Mouse (Mus musculus) yolk sac, embryonic 10.5 days (tissue): ENCODE results near the gene BC004004.
A peak's percentile ranks its signal among the peaks of the same experiment; 100 is the strongest.

Source experiments
- DNase-seq: peaks from one replicate; pipeline ENCODE4 v3.0.0-alpha.2; 2017; ENCODE audit warnings: low spot score

Gene BC004004

DNA sequence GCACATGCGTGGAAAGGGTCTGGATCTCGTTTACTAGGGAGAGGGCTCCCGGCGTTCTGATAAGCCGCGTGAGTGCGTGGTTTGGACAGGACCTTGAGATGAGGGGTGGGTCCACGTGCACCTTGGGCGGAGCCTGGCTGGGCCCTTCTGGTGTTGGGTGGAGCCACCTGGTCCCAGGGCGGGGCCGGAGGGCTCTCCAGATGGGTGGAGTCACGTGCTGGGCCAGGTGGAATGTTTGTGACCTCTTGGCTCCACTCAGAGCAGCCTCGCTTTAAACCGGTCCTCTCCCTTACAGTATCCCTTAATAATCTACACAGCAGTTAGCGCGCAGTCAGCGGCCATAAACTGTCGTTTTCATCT, 54.0 kb downstream of the BC004004 start:
- DNase-seq: peak; percentile 75

- no peak for DNase-seq
Observed at GRCm38 (mm10) chr17:29323625-29324024, 55.0 kb downstream of the BC004004 start.

GRCm38 (mm10) chr17:29325831-29326230, 57.2 kb downstream of the BC004004 start:
- DNase-seq: no peak

GRCm38 (mm10) chr17:29326531-29327529, 58.2 kb downstream of the BC004004 start:
- no peak for DNase-seq

DNA sequence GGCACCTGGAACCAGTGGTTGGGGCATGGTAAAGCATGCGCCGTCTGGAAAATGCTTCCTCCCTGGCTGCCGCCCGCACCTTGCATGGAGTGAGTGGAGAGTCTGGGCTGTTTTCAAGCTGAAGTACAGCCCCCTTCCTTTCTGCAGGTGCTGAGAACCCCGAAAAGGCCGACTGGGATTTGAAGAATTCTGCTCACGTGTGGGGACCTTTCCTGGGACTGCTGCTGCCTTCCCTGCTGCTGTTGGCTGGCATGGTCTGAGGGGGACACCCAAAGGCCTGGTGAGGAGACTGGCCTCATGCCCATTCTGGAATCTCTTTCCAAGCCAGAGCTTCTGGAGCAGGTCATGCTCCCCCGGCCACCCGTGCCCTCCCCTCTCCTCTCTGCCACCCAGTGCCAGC, 59.1 kb downstream of the BC004004 start:
- no peak for DNase-seq

DNA sequence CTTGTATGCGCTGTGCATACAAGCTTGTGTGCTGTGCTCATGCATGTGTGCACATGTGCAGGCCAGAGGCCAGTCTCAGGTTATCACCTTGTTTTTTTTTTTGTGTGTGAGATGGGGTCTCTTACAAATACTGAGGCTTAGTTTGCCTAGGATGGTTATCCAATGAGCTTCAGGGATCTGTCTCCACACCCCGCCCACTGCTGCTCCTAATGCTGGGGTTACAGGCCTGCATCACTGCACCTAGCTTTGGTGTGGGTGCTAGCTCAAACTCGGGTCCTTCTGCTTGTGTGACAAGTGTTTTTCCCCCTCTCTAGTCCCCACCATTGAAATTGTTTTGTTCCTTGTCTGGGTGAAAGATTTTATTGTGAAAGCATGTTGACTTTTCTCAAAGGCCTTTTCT, 61.6 kb downstream of the BC004004 start:
- no peak for DNase-seq

DNA sequence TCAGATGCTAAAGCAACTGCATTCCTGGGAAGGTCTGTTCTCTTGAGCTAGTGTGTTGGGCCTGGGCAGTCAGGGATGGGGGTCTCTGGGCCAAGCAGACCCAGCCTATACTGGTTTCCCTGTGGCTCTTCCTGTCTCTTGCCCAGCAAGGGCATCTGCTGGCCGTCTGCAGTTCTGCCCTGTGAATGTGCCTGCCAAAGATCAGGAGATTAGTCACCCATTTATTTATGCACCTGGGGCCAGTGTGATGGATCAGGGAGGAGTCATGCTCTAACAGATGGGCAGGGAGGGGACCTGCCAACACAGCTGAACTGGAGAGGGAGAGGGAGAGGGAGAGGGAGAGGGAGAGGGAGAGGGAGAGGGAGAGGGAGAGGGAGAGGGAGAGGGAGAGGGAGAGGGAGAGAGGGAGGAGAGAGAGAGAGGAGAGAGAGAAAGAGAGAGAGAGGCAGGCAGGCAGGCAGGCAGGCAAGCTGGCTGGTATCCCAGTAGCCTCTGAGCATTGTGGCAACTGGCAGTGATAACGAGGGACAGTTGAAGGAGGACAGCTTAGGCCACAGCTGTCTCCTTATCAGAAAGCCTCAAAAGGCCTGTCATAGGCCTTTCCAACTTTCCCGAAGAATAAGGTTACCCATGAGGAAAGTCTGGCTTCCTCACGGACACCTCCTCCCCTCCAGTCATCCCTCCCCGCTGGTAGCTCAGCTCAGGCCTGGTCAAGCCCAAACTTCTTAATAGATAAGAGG, 62.3 kb downstream of the BC004004 start:
- DNase-seq: no peak

- DNase-seq: no peak
Observed at GRCm38 (mm10) chr17:29332186-29332685, 63.6 kb downstream of the BC004004 start.

DNA sequence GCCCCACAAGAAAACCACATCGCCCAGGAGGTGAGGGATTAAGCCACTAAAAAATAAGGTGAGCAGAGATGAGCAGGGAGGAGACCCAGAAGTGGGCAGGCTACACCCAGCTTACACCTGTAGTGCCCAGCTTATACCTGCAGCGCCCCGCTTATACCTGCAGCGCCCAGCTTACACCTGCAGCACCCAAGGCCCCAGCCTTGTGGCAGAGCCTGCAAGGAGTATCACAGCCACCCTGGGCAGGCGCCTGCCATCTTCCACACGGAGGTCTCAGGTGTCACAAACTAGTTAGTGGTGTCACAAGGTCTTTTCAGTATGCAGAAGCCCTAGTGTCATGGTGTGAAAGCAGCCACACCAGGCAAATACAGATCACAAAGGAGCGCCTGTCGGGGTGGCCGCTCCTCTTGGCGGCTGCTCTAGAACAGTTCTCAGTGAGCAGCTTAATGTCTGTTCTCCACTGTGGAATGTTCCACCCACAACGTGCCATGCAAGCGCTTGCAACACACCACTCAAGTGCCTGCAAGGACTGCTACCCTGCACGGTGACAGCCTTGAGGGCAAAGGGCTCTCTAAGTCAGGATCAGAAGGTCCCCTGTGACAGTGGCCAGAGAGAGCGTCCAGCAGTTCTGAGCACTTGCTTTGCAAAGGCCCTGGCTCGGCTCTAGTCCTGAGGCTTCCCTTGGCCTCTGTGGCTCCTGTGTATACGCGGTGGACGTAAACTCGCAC, 67.8 kb downstream of the BC004004 start:
- no peak for DNase-seq

DNA sequence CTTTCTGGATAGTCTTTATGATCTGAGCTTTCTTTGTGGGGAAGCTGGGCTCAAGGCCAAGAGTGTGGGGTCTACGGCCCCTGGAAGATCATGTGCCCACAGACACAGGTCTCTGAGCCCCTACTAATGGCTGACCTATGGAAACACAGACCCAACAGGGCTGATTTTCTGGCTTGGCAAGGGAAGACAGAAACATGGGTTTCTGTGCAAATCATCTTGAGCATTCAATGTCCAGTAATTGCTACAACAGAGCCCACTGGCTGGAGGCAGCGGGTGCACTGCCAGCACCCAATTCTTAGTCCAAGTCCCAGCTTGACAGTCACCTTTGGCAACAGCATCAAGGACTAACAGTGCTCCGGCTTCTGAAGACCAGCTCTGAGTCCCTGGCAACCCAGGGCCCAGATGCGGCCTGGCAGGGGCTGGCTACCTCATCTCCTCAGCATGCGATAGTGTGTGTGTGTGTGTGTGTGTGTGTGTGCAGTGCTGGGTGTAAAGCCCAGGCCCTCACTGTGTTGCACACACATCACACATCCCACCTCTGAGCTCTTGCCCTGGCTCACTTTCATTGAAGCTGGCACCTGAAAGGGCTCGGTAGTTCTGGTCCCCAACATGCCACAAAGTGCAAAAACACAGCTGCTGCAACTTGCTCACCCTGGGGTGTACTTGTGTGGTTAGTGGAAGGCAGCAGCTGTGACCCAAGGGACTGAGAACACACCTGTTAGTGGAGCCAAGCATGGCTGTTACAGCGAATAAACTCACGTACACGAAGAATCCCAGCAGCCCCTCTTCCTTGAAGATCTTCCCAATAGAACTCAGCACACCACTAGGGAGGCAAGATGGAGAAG, 69.6 kb downstream of the BC004004 start:
- DNase-seq: no peak

DNA sequence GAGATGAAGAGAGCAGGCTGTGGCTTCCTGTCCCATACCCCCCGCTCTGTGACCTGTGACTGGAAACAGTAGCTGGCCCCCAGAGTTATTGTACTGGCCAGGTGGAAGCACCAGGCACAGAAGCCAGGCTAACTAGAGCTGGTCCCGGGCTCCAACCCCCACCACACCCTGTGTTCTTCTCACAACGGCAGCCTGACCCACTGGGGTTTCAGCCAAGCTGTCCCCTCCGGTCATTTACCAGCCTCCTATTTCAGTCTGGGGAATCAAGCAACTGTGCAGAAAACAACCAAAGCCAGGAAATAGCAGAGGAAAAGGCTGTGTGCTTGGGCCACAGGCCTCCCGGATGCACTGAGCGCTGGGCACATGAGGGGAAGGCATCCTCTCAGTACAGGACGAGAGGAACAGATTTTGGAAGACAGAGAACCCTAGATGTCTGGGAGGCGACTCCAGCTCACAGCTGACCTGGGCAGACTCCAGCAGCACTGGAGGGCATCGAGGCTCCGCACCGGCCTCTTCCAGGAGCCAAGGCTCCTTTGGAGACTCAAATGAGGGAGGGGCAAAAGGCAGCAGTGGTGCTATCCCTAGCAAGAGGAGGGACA, 70.7 kb downstream of the BC004004 start:
- no peak for DNase-seq

GRCm38 (mm10) chr17:29340406-29341261, 72.0 kb downstream of the BC004004 start:
- DNase-seq: no peak

- DNase-seq: no peak
Observed at GRCm38 (mm10) chr17:29341591-29342003, 73.0 kb downstream of the BC004004 start.

GRCm38 (mm10) chr17:29342010-29342910, 73.7 kb downstream of the BC004004 start:
- peak; percentile 50 for DNase-seq

- DNase-seq: no peak
Observed at GRCm38 (mm10) chr17:29343241-29343640, 74.7 kb downstream of the BC004004 start.

GRCm38 (mm10) chr17:29345272-29345671, 76.7 kb downstream of the BC004004 start:
- no peak for DNase-seq

DNA sequence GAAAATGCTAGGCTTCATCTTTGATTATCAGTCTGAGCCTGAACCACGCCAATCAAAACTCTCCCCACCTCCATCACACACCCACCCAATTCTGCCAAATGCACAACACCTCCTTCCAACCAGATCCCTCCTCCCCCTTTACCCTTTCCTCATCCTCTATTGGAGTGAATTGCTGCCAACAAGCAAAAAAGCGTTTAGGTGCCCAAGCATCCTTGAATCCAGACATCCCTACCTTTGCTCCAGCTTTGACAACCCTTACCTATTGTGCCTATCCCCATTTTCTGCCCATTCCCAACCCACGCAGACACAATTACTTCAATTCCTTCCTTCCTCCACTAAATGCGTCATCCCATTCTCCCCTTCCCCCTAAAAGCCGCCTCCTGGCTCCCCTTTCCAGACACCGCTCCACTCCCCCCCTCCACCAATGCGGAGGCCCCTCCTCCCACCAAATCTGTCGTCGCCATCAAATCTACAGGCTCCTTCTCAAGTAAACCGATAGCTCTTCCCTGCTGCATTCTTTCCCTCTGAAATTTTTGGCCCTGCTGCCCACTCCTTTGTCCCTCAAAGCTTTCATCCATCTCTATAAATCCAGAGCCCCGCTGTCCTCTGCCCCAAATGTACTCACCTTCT, 78.0 kb downstream of the BC004004 start:
- peak; percentile 58 for DNase-seq

DNA sequence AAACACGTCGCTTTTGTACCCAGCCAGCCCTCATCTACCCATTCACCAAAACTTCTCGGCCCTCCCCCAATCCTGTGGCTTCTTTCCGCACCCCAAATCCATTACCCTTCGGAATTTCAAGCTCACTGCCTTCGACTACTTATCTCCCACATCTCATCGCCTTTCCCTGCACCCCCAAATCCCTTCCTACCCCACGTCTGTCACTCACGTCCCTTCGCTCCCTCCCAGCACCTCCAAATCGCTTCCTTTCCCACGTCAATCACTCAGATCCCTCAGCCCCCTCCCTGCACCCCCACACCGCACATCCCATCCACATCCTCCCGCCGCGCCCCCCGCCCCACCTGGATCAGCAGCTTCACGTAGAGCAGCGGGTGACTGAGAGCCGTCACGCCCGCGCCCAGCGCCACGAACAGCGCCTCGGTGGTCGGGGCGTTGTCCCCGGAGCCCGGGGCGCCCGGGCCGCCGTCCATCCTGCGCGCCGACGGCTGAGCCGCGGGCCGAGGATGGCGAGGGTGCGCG, 78.6 kb downstream of the BC004004 start:
- peak; percentile 51 for DNase-seq
